Mouse (Mus musculus) stomach, postnatal 0 days (tissue): ENCODE measurements at regions not wholly inside any gene's neighbourhood (a gene's known extent, or its start where the extent isn't known, plus 50 kb on each side); places are given as distances from the start of the nearest gene placed in this dataset.

Experiments
- CTCF ChIP-seq: IDR thresholded peaks from 2 replicates; pipeline ENCODE4 v1.5.1; 2016; ENCODE audit warnings: antibody characterized with exemption, low read depth, mild to moderate bottlenecking, moderate library complexity
- EP300 ChIP-seq: optimal IDR thresholded peaks from 2 replicates; pipeline ENCODE3; 2016; ENCODE audit warnings: antibody characterized with exemption

DNA sequence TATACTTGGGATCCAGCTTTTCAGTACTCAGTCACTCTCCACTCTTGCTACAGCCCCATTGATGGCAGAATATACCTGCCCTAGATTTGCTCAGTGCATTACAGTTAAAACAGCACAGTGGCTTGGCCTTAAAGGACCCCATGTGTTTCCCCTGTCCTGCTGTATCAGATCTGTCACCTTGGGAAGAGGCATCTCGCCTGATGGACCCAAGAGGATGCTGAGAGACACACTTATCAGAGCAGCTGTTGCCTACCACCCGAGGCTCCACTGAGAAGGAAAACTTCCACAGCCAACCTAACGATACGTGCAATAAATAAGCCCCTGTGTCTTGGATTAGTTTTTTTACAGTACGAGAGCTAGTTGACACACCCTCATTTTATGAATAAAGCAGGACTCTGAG lies 411.8 kb upstream of the Sall1 start:
- TF ChIP-seq CTCF, result no peak
- no peak for TF ChIP-seq EP300
